ENCODE assay signal across 10 mouse cellular contexts in the genomic region with DNA sequence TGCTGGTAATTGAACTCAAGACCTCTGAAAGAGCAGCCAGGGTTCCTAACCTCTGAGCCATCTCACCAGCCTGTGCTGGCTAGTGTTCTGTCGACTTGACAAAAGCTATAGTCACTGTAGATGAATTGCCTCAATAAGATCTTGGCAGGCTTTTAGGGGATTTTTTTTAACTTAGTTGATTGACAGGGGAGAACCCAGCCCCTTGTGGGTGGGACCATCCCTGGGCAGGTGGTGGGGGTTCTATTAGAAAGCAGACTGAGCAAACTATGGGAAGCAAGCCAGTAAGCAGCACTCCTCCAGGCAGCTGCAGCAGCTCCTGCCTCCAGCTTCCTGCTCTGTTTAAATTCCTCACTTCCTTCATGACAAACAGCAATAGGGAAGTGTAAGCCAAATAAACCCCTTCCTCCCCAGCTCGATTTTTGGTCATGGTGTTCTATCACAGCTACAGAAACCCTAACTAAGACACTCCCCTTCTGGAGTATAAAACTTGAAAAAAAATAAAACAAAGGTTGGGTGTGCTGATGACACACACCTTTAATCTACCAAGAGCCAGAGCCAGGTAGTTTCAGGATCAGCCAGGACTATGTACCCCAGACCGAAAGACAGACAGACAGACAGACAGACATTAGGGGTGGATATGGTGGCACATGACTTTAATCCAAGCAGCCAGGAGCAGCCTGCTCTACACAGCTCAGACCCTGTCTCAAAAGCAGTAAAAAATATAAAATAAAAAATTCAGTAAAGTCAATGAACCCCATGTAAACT. TPM values are rescaled to one million over a fixed set of nuclear protein-coding genes. Genes with fewer than 3 reads are reported as not detected.
DNase-seq lines count a peak whose midpoint lies in the region; ATAC-seq and TF ChIP-seq lines count a peak whose summit lies in the region.
"Had no signal": no experiment of that assay in that cellular context is flagged by ENCODE, and none has a peak within 500 bp of the region (broad histone marks: within the 10 kb centered on the region; RNA-seq: fewer than 3 reads in every experiment).

No protein-coding gene starts in this region.

- no peak overlapping the region for H3K9ac ChIP-seq in stomach, postnatal 0 days (ENCODE audit: low read length)
- H3K9ac ChIP-seq: embryonic facial prominence, embryonic 12.5 days; midbrain, embryonic 12.5 days had no signal

- no peak for TF ChIP-seq CTCF in stomach, postnatal 0 days (IDR thresholded peaks at IDR 0.05; ENCODE audit: low read depth)

- H3K27ac ChIP-seq in stomach, postnatal 0 days (replicated peaks) = peak overlapping the region; percentile 53
- H3K27ac ChIP-seq: embryonic facial prominence, embryonic 12.5 days; midbrain, embryonic 12.5 days had no signal

- ATAC-seq in hematopoietic stem cell, adult 5-6 weeks (replicated peaks in 1 of 2; ENCODE audit: insufficient read depth in 1 of 2, low FRiP score in 2 of 2, low TSS enrichment in 1 of 2, low read depth in 1 of 2, poor library complexity in 2 of 2, severe bottlenecking in 2 of 2) = peak; percentile 43 to 58; a peak in 3 of 4 replicates
- peak; percentile 79 for ATAC-seq in stomach, postnatal 0 days (ENCODE audit: low FRiP score, low TSS enrichment)

- H3K4me3 ChIP-seq in stomach, postnatal 0 days (ENCODE audit: low read depth, low read length) = no peak overlapping the region
- H3K4me3 ChIP-seq: embryonic facial prominence, embryonic 12.5 days; midbrain, embryonic 12.5 days had no signal

- H3K27me3 ChIP-seq in stomach, postnatal 0 days (ENCODE audit: control insufficient read depth, insufficient read depth, low read length) = no peaks in the 10 kb centered on the region
- H3K27me3 ChIP-seq: embryonic facial prominence, embryonic 12.5 days; midbrain, embryonic 12.5 days had no signal

- TF ChIP-seq EP300 in stomach, postnatal 0 days (optimal IDR thresholded peaks at IDR 0.05) = no peak

- DNase-seq in adrenal gland, adult 2 months = peak; percentile 63
- DNase-seq in adrenal gland, adult 18-20 months (ENCODE audit: low spot score in 2 of 2) = no peak
- peak; percentile 54 for DNase-seq in ovary, adult 18-20 months (ENCODE audit: low spot score)
- no peak for DNase-seq in ovary, postnatal 10 days (ENCODE audit: low spot score)
- DNase-seq in lung, adult 18-20 months = peak; percentile 61 to 76
- peak; percentile 49 for DNase-seq in stomach, postnatal 0 days (ENCODE audit: low spot score)
- no peak for DNase-seq in urinary bladder, postnatal 4 days (ENCODE audit: low spot score in 2 of 2)

- no peaks in the 10 kb centered on the region for H3K9me3 ChIP-seq in stomach, postnatal 0 days (ENCODE audit: control insufficient read depth, low read length)
- H3K9me3 ChIP-seq: embryonic facial prominence, embryonic 12.5 days had no signal

- no peaks in the 10 kb centered on the region for H3K4me1 ChIP-seq in stomach, postnatal 0 days (replicated peaks; ENCODE audit: control insufficient read depth, insufficient read depth)
- H3K4me1 ChIP-seq: embryonic facial prominence, embryonic 12.5 days; midbrain, embryonic 12.5 days had no signal

- no peak overlapping the region for H3K4me2 ChIP-seq in stomach, postnatal 0 days (replicated peaks; ENCODE audit: low read depth)
- H3K4me2 ChIP-seq: embryonic facial prominence, embryonic 12.5 days; midbrain, embryonic 12.5 days had no signal

- 38% methylated on average over 3 of the region's 3 CpGs for WGBS in stomach, postnatal 0 days

- no peaks in the 10 kb centered on the region; the same call in 1 of the 2 replicates for H3K36me3 ChIP-seq in stomach, postnatal 0 days (ENCODE audit: control insufficient read depth, insufficient read depth, low read length)
- H3K36me3 ChIP-seq: embryonic facial prominence, embryonic 12.5 days had no signal

RNA-seq across cellular contexts. Expression of gene Elf2, which starts 13.6 kb away (rescaled TPM):
- 10 to 100 TPM; 66.3 to 70.8 TPM for total RNA-seq in adrenal gland, adult 2 months (2021)
- 30.7 and 39.1 TPM in 2 replicates for polyA plus RNA-seq in adrenal gland, adult 2 months (2012; rRNA removed)
- total RNA-seq in adrenal gland, adult 18-20 months (2021) = 10 to 100 TPM; 61.9 to 78.4 TPM
- 173 and 205 TPM in 2 replicates for total RNA-seq in hematopoietic stem cell, adult 5-6 weeks (2017)
- 32.4 and 36.3 TPM in 2 replicates for polyA plus RNA-seq in stomach, postnatal 0 days (2015; fragmentation: Nextera tagmentation; extraction: Ambion mirVana)

Comparison
In these comparisons a context has a peak if more than half of its experiments do, and no peak if none do; other contexts are left out.
1. DNase-seq: peak in adrenal gland, adult 2 months (single experiment), ovary, adult 18-20 months (single experiment), lung, adult 18-20 months (2 of 2) and stomach, postnatal 0 days (single experiment); none in adrenal gland, adult 18-20 months (0 of 2), ovary, postnatal 10 days (single experiment) and urinary bladder, postnatal 4 days (0 of 2).